Mouse (Mus musculus) left cerebral cortex, adult 9 months (tissue): ENCODE measurements at regions not wholly inside any gene's neighbourhood (a gene's known extent, or its start where the extent isn't known, plus 50 kb on each side); places are given as distances from the start of the nearest gene placed in this dataset.
"Not testable (repeated sequence)": the region's sequence is repeated elsewhere in the genome, so short reads cannot be mapped to it uniquely, and the experiment has no call there.

Experiments
- DNase-seq, 2 experiments: peaks; one replicate each; pipeline ENCODE4 v3.0.0; 2022; ENCODE audit warnings: low spot score in 2 of 2

- DNase-seq, result no peak
Measured at GRCm38 (mm10) chr16:76521142-76521541, 147.5 kb upstream of the Nrip1 start.

- no peak for DNase-seq
Measured at GRCm38 (mm10) chr16:76520643-76520993, 147.0 kb upstream of the Nrip1 start.

- no peak for DNase-seq
Measured at GRCm38 (mm10) chr16:76519911-76520642, 146.4 kb upstream of the Nrip1 start.

- DNase-seq, result no peak
Measured at GRCm38 (mm10) chr16:76510861-76511260, 137.2 kb upstream of the Nrip1 start.

GRCm38 (mm10) chr16:76509109-76509650 lies 135.6 kb upstream of the Nrip1 start:
- no peak for DNase-seq

- DNase-seq, result no peak
Measured at GRCm38 (mm10) chr16:76507191-76507746, 133.6 kb upstream of the Nrip1 start.

- DNase-seq, result no peak
Measured at GRCm38 (mm10) chr16:76506240-76506639, 132.6 kb upstream of the Nrip1 start.

GRCm38 (mm10) chr16:76499686-76500400 lies 126.2 kb upstream of the Nrip1 start:
- no peak for DNase-seq

- no peak for DNase-seq
Measured at GRCm38 (mm10) chr16:76498233-76498632, 124.6 kb upstream of the Nrip1 start.

GRCm38 (mm10) chr16:76497041-76497808 lies 123.6 kb upstream of the Nrip1 start:
- no peak for DNase-seq

GRCm38 (mm10) chr16:76483419-76483818 lies 109.8 kb upstream of the Nrip1 start:
- no peak for DNase-seq

- DNase-seq, result no peak
Measured at GRCm38 (mm10) chr16:76481966-76482365, 108.3 kb upstream of the Nrip1 start.

- no peak for DNase-seq
Measured at GRCm38 (mm10) chr16:76477474-76477873, 103.8 kb upstream of the Nrip1 start.

GRCm38 (mm10) chr16:76474481-76474880 lies 100.9 kb upstream of the Nrip1 start:
- DNase-seq, result no peak

- DNase-seq, result no peak
Measured at GRCm38 (mm10) chr16:76472386-76472785, 98.8 kb upstream of the Nrip1 start.

- no peak for DNase-seq
Measured at GRCm38 (mm10) chr16:76471081-76471480, 97.5 kb upstream of the Nrip1 start.

GRCm38 (mm10) chr16:76459521-76459920 lies 85.9 kb upstream of the Nrip1 start:
- no peak for DNase-seq

- not testable (repeated sequence) for DNase-seq
Measured at GRCm38 (mm10) chr16:76456300-76456599, 82.6 kb upstream of the Nrip1 start.

GRCm38 (mm10) chr16:76455499-76456299 lies 82.1 kb upstream of the Nrip1 start:
- no peak for DNase-seq

GRCm38 (mm10) chr16:76454741-76455465 lies 81.3 kb upstream of the Nrip1 start:
- no peak for DNase-seq
